In genomic region chr8:110689961-110690360, GRCm38 (mm10) we compare ENCODE assay signal across 20 mouse cellular contexts. TPM values are rescaled to one million over a fixed set of nuclear protein-coding genes. Genes with fewer than 3 reads are reported as not detected.
A peak's percentile ranks its signal among the peaks of the same experiment; 100 is the strongest.
DNase-seq lines count a peak whose midpoint lies in the region; ATAC-seq and TF ChIP-seq lines count a peak whose summit lies in the region.
"Had no signal": no experiment of that assay in that cellular context is flagged by ENCODE, and none has a peak within 500 bp of the region (broad histone marks: within the 10 kb centered on the region; RNA-seq: fewer than 3 reads in every experiment).

No protein-coding gene starts in this region.

- peaks cover 15% of the 10 kb centered on the region for H3K36me3 ChIP-seq in heart, embryonic 12.5 days
- H3K36me3 ChIP-seq in kidney, embryonic 16.5 days (ENCODE audit: insufficient read depth, low read length), result 0 out of 2 replicates have a peak, but pooled peaks cover 9% of the 10 kb centered on the region
- peaks cover 4% of the 10 kb centered on the region; the same call in 1 of the 2 replicates for H3K36me3 ChIP-seq in liver, embryonic 11.5 days (ENCODE audit: control insufficient read depth, insufficient read depth, low read length)
- no peaks in the 10 kb centered on the region for H3K36me3 ChIP-seq in lung, postnatal 0 days (ENCODE audit: insufficient read depth, low read length)

- no peak overlapping the region for H3K9ac ChIP-seq in heart, embryonic 12.5 days
- H3K9ac ChIP-seq in kidney, embryonic 16.5 days (replicated peaks; ENCODE audit: low read length), result no peak overlapping the region
- H3K9ac ChIP-seq in liver, embryonic 11.5 days (ENCODE audit: low read depth, low read length), result no peak overlapping the region
- no peak overlapping the region for H3K9ac ChIP-seq in lung, postnatal 0 days (replicated peaks; ENCODE audit: low read depth)
- H3K9ac ChIP-seq: forebrain, embryonic 13.5 days; hindbrain, embryonic 15.5 days; neural tube, embryonic 12.5 days had no signal

- WGBS in heart, embryonic 12.5 days, result 41% methylated on average over 9 of the region's 9 CpGs
- WGBS in kidney, embryonic 16.5 days, result 76% methylated on average over 9 of the region's 9 CpGs
- 55% methylated on average over 9 of the region's 9 CpGs for WGBS in liver, embryonic 11.5 days
- whole genome bisulfite sequencing in lung, postnatal 0 days, result 60% methylated on average over 9 of the region's 9 CpGs

- peak overlapping the region; percentile 35 for H3K27ac ChIP-seq in heart, embryonic 12.5 days (ENCODE audit: poor library complexity, severe bottlenecking)
- H3K27ac ChIP-seq in kidney, embryonic 16.5 days (ENCODE audit: low read length), result peak overlapping the region; percentile 47; the same call in 1 of the 2 replicates
- H3K27ac ChIP-seq in liver, embryonic 11.5 days (ENCODE audit: low read depth, low read length), result peak overlapping the region; percentile 57; the same call in 1 of the 2 replicates
- H3K27ac ChIP-seq in lung, postnatal 0 days (ENCODE audit: low read length), result peak overlapping the region; percentile 69
- H3K27ac ChIP-seq: embryonic facial prominence, embryonic 10.5 days; forebrain, embryonic 13.5 days; hindbrain, embryonic 15.5 days; neural tube, embryonic 12.5 days had no signal

- H3K9me3 ChIP-seq in heart, embryonic 12.5 days (replicated peaks), result no peaks in the 10 kb centered on the region
- no peaks in the 10 kb centered on the region for H3K9me3 ChIP-seq in kidney, embryonic 16.5 days (ENCODE audit: low read length)
- no peaks in the 10 kb centered on the region for H3K9me3 ChIP-seq in liver, embryonic 11.5 days (ENCODE audit: control insufficient read depth, low read length)
- H3K9me3 ChIP-seq in lung, postnatal 0 days (ENCODE audit: low read length), result no peaks in the 10 kb centered on the region
- H3K9me3 ChIP-seq: embryonic facial prominence, embryonic 10.5 days; forebrain, embryonic 13.5 days; hindbrain, embryonic 15.5 days; neural tube, embryonic 12.5 days had no signal

- TF ChIP-seq CTCF in lung, postnatal 0 days (IDR thresholded peaks at IDR 0.05), result no peak

- intact Hi-C loops in heart, postnatal 36 days (cut with DNase I), result loop anchor here (2.0 to 5.0 kb wide), 2 partner anchors 19 to 43 kb away; no protein-coding TSS in a partner anchor
- intact Hi-C loops in left cerebral cortex, postnatal 4 days (cut with DNase I), result no loop called here

- DNase-seq in heart, postnatal 36 days, result no peak
- DNase-seq in kidney, adult 11 months, result no peak
- no peak for DNase-seq in liver, embryonic 11.5 days (ENCODE audit: low spot score)
- peak; percentile 48 for DNase-seq in lung, postnatal 0 days (ENCODE audit: low spot score)
- DNase-seq in B cell, adult 2 months, result no peak
- no peak for DNase-seq in left cerebral cortex, postnatal 4 days
- DNase-seq: adrenal gland, adult 8-10 months; cerebellum, adult 11 months; cerebellum, postnatal 36 days; gastrocnemius, postnatal 36 days; spleen, adult 18-20 months; thymus, adult 18-20 months had no signal

- no peak overlapping the region for H3K4me3 ChIP-seq in heart, embryonic 12.5 days
- H3K4me3 ChIP-seq in kidney, embryonic 16.5 days (ENCODE audit: low read length), result no peak overlapping the region
- H3K4me3 ChIP-seq in liver, embryonic 11.5 days (ENCODE audit: low read depth, low read length), result no peak overlapping the region
- no peak overlapping the region for H3K4me3 ChIP-seq in lung, postnatal 0 days (ENCODE audit: low read depth, low read length)
- H3K4me3 ChIP-seq: embryonic facial prominence, embryonic 10.5 days; forebrain, embryonic 13.5 days; hindbrain, embryonic 15.5 days; neural tube, embryonic 12.5 days had no signal

- ATAC-seq in heart, embryonic 12.5 days (ENCODE audit: insufficient number of reproducible peaks, low FRiP score), result peak; percentile 81
- ATAC-seq in kidney, embryonic 16.5 days (ENCODE audit: low FRiP score, low TSS enrichment), result no peak
- ATAC-seq in liver, embryonic 11.5 days (replicated peaks; ENCODE audit: low FRiP score), result peak; percentile 74
- ATAC-seq in lung, postnatal 0 days, result peak; percentile 75
- ATAC-seq: forebrain, embryonic 13.5 days; intestine, embryonic 16.5 days had no signal

- H3K4me1 ChIP-seq in heart, embryonic 12.5 days (replicated peaks), result peaks cover 41% of the 10 kb centered on the region
- no peaks in the 10 kb centered on the region for H3K4me1 ChIP-seq in kidney, embryonic 16.5 days (ENCODE audit: insufficient read depth, low read length)
- H3K4me1 ChIP-seq in liver, embryonic 11.5 days (replicated peaks; ENCODE audit: control insufficient read depth, insufficient read depth, low read length), result peaks cover 8% of the 10 kb centered on the region
- H3K4me1 ChIP-seq in lung, postnatal 0 days (ENCODE audit: insufficient read depth, low read depth, low read length), result peaks cover 14% of the 10 kb centered on the region
- H3K4me1 ChIP-seq: neural tube, embryonic 12.5 days had no signal

- H3K4me2 ChIP-seq in heart, embryonic 12.5 days, result no peak overlapping the region
- H3K4me2 ChIP-seq in kidney, embryonic 16.5 days (replicated peaks; ENCODE audit: low read depth, low read length), result no peak overlapping the region
- no peak overlapping the region for H3K4me2 ChIP-seq in liver, embryonic 11.5 days
- H3K4me2 ChIP-seq in lung, postnatal 0 days (replicated peaks; ENCODE audit: low read depth, low read length), result no peak overlapping the region
- H3K4me2 ChIP-seq: forebrain, embryonic 13.5 days; hindbrain, embryonic 15.5 days; midbrain, embryonic 11.5 days; neural tube, embryonic 12.5 days had no signal

- H3K27me3 ChIP-seq in heart, embryonic 12.5 days (replicated peaks), result no peaks in the 10 kb centered on the region
- no peaks in the 10 kb centered on the region for H3K27me3 ChIP-seq in kidney, embryonic 16.5 days (ENCODE audit: insufficient read depth, low read length)
- H3K27me3 ChIP-seq in liver, embryonic 11.5 days (replicated peaks; ENCODE audit: control insufficient read depth, insufficient read depth, low read length), result no peaks in the 10 kb centered on the region
- H3K27me3 ChIP-seq in lung, postnatal 0 days (replicated peaks; ENCODE audit: insufficient read depth, low read length), result no peaks in the 10 kb centered on the region
- H3K27me3 ChIP-seq: forebrain, embryonic 13.5 days; hindbrain, embryonic 15.5 days; neural tube, embryonic 12.5 days had no signal

- TF ChIP-seq EP300 in lung, postnatal 0 days (IDR thresholded peaks at IDR 0.05), result peak; percentile 82

RNA-seq across cellular contexts. Expression of gene Mtss1l, which starts 31.3 kb away (rescaled TPM):
- 12.9 and 14.3 TPM in 2 replicates for polyA plus RNA-seq in heart, embryonic 12.5 days (2016; fragmentation: Nextera tagmentation; extraction: Ambion mirVana)
- 10 to 100 TPM; 34.3 to 38.1 TPM for total RNA-seq in heart, postnatal 36 days (2021)
- polyA plus RNA-seq in kidney, embryonic 16.5 days (2015; fragmentation: Nextera tagmentation; extraction: Ambion mirVana), result 9.1 and 9.2 TPM in 2 replicates
- polyA plus RNA-seq in liver, embryonic 11.5 days (2014; fragmentation: Nextera tagmentation; extraction: Ambion mirVana), result 4.9 and 5.9 TPM in 2 replicates
- 13.8 and 16.6 TPM in 2 replicates for polyA plus RNA-seq in lung, postnatal 0 days (2015; fragmentation: Nextera tagmentation; extraction: Ambion mirVana)
- total RNA-seq in left cerebral cortex, postnatal 4 days (2021), result 100 to 1,000 TPM; 315 to 327 TPM
